Mouse (Mus musculus) layer of hippocampus, adult 2 months (tissue): ENCODE data around the gene Ncor2. TPM values are rescaled to one million over a fixed set of nuclear protein-coding genes. Genes with fewer than 3 reads are reported as not detected.

ENCODE experiments used
- DNase-seq, 2 experiments: peaks; one replicate each; pipeline ENCODE4 v3.0.0; 2022; ENCODE audit warnings: low spot score in 2 of 2
- H3K27ac ChIP-seq: fragments of 200-600 bp; 2 replicates; pipeline ENCODE4 v1.8.1; 2022
- H3K4me3 ChIP-seq: fragments of 200-600 bp; 2 replicates; pipeline ENCODE4 v1.8.1; 2022; ENCODE audit warnings: mild to moderate bottlenecking
- CTCF ChIP-seq: fragments of 200-600 bp; conservative IDR thresholded peaks from 2 replicates; pipeline ENCODE4 v1.8.1; 2022; ENCODE audit warnings: antibody characterized with exemption, mild to moderate bottlenecking, moderate library complexity
- total RNA-seq, 2 experiments: library from RNA; stranded (reverse); gene quantifications; 2 replicates each; pipeline ENCODE4 v1.2.3; 2021

The Ncor2 gene
- total RNA-seq, 2 experiments from 2014 or later = 285 to 307 TPM

GRCm38 (mm10) chr5:125134795-125135468 is 44.1 kb downstream of the Ncor2 start:
- Histone ChIP-seq H3K4me3 (peak overlapping the region; percentile 1; the same call in 1 of the 2 replicates), H3K27ac (peak overlapping the region; percentile 88)
- peak; percentile 66 to 82 for DNase-seq
- TF ChIP-seq CTCF = no peak

- Histone ChIP-seq H3K27ac (peak overlapping the region; percentile 88), H3K4me3 (no peak overlapping the region)
- no peak for DNase-seq
- TF ChIP-seq CTCF = no peak
These were observed 44.6 kb downstream of the Ncor2 start for GRCm38 (mm10) chr5:125134391-125134790.

- TF ChIP-seq CTCF = no peak
- H3K4me3 ChIP-seq = no peak overlapping the region
- DNase-seq = no peak
- peak overlapping the region; percentile 88 for H3K27ac ChIP-seq
These were observed 45.4 kb downstream of the Ncor2 start for GRCm38 (mm10) chr5:125133651-125134050.

GRCm38 (mm10) chr5:125132566-125133260 is 46.3 kb downstream of the Ncor2 start:
- peak overlapping the region; percentile 88 for H3K27ac ChIP-seq
- no peak overlapping the region for H3K4me3 ChIP-seq
- TF ChIP-seq CTCF = no peak
- DNase-seq = no peak

- Histone ChIP-seq H3K27ac (peak overlapping the region; percentile 88), H3K4me3 (no peak overlapping the region)
- no peak for DNase-seq
- no peak for TF ChIP-seq CTCF
These were observed 47.0 kb downstream of the Ncor2 start for GRCm38 (mm10) chr5:125132069-125132468.

- no peak overlapping the region for H3K4me3 ChIP-seq
- no peak for TF ChIP-seq CTCF
- peak overlapping the region; percentile 88; the same call in 1 of the 2 replicates for H3K27ac ChIP-seq
- DNase-seq = no peak
These were observed 48.6 kb downstream of the Ncor2 start for GRCm38 (mm10) chr5:125130406-125130805.

- TF ChIP-seq CTCF = no peak
- DNase-seq = peak in 1 of 2 experiments; percentile 51
- H3K4me3 ChIP-seq = no peak overlapping the region
- H3K27ac ChIP-seq = peak overlapping the region; percentile 72
These were observed 50.1 kb downstream of the Ncor2 start for GRCm38 (mm10) chr5:125128939-125129385.

GRCm38 (mm10) chr5:125127920-125128319 is 51.1 kb downstream of the Ncor2 start:
- Histone ChIP-seq H3K4me3 (no peak overlapping the region), H3K27ac (peak overlapping the region; percentile 72; the same call in 1 of the 2 replicates)
- no peak for DNase-seq
- TF ChIP-seq CTCF = no peak

GRCm38 (mm10) chr5:125127426-125127825 is 51.6 kb downstream of the Ncor2 start:
- no peak for TF ChIP-seq CTCF
- H3K27ac ChIP-seq = no peak overlapping the region

GRCm38 (mm10) chr5:125125966-125126464 is 53.0 kb downstream of the Ncor2 start:
- no peak for TF ChIP-seq CTCF
- H3K27ac ChIP-seq = no peak overlapping the region
- no peak overlapping the region for H3K4me3 ChIP-seq
- DNase-seq = no peak

More at GRCm38 (mm10) chr5:125127426-125127825, 51.6 kb downstream of the Ncor2 start:
- H3K4me3 ChIP-seq = no peak overlapping the region
- DNase-seq = no peak

- no peak for DNase-seq
- Histone ChIP-seq H3K4me3 (no peak overlapping the region), H3K27ac (peak overlapping the region; percentile 11; the same call in 1 of the 2 replicates)
- TF ChIP-seq CTCF = no peak
These were observed 53.8 kb downstream of the Ncor2 start for GRCm38 (mm10) chr5:125125219-125125618.

GRCm38 (mm10) chr5:125124002-125124401 is 55.0 kb downstream of the Ncor2 start:
- no peak overlapping the region for H3K4me3 ChIP-seq
- no peak for DNase-seq
- TF ChIP-seq CTCF = no peak
- no peak overlapping the region for H3K27ac ChIP-seq

GRCm38 (mm10) chr5:125123206-125123605 is 55.8 kb downstream of the Ncor2 start:
- Histone ChIP-seq H3K4me3 (no peak overlapping the region), H3K27ac (no peak overlapping the region)
- no peak; the same call in 1 of the 2 replicates for TF ChIP-seq CTCF
- DNase-seq = no peak
